Mouse (Mus musculus) forebrain, embryonic 12.5 days (tissue): ENCODE measurements around the gene Ccdc60. TPM values are rescaled to one million over a fixed set of nuclear protein-coding genes. Genes with fewer than 3 reads are reported as not detected.

Experiments used
- ATAC-seq: fragments of 200-750 bp; cut with Nextera tagmentation; 2 replicates; pipeline ENCODE4 v1.8.0; 2017; ENCODE audit warnings: moderate TSS enrichment; ENCODE audit not compliant: low FRiP score
- H3K27ac ChIP-seq: fragments of 300-500 bp; sonication (generic); 2 replicates; pipeline ENCODE4 v1.5.1; 2016; ENCODE audit warnings: mild to moderate bottlenecking
- H3K27me3 ChIP-seq: fragments of 300-500 bp; sonication (generic); 2 replicates; pipeline ENCODE4 v1.6.1; 2016; ENCODE audit warnings: mild to moderate bottlenecking
- H3K36me3 ChIP-seq: fragments of 300-500 bp; sonication (generic); replicated peaks from 2 replicates; pipeline ENCODE4 v1.6.1; 2016; ENCODE audit warnings: mild to moderate bottlenecking
- H3K4me1 ChIP-seq: fragments of 300-500 bp; sonication (generic); 2 replicates; pipeline ENCODE4 v1.6.1; 2016
- H3K4me2 ChIP-seq: fragments of 300-500 bp; sonication (generic); 2 replicates; pipeline ENCODE4 v1.6.1; 2016; ENCODE audit warnings: mild to moderate bottlenecking, moderate library complexity
- H3K4me3 ChIP-seq: fragments of 300-500 bp; sonication (generic); replicated peaks from 2 replicates; pipeline ENCODE4 v1.5.1; 2016; ENCODE audit warnings: mild to moderate bottlenecking
- H3K9ac ChIP-seq: fragments of 300-500 bp; sonication (generic); 2 replicates; pipeline ENCODE4 v1.6.1; 2016; ENCODE audit warnings: mild to moderate bottlenecking
- H3K9me3 ChIP-seq: fragments of 300-500 bp; sonication (generic); 2 replicates; pipeline ENCODE4 v1.6.1; 2016
- WGBS: fragments of 180-500 bp; shearing (Covaris S2); methylation state at CpG from one replicate; pipeline ENCODE4 v1.1.7; 2016; 5-methylcytosine and 5-hydroxymethylcytosine counted together
- polyA plus RNA-seq: library from polyadenylated mRNA; unstranded; fragments of >200 nt; fragmentation: Nextera tagmentation; extraction: Ambion mirVana; gene quantifications from 2 replicates; pipeline ENCODE4 v1.2.1, GENCODE M21; 2016

Gene Ccdc60
- polyA plus RNA-seq, 1 experiment from 2014 or later, result 1.2 TPM

DNA sequence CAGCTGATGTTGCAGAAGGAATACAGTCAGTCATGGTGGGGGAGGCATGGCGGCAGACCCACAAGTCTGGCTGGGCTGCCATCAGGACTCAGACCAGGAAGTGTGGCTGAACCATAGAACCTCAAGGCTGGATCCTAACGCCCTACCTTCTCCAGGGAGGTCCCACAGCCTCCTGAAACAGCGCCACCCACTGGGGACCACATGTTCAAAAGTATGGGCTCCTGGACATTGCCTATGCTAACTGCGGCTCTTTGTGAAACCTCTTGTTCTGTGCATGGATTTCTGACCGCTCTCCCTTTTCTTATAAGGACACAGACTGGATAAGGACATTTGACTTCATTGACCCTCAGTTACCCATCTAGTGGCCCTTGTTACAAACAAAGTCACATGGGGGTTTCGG, 64.8 kb downstream of the Ccdc60 start:
- Histone ChIP-seq H3K36me3 (no peaks in the 10 kb centered on the region), H3K4me1 (peaks cover 5% of the 10 kb centered on the region), H3K27me3 (no peaks in the 10 kb centered on the region), H3K27ac (no peak overlapping the region), H3K4me3 (no peak overlapping the region), H3K9ac (no peak overlapping the region), H3K4me2 (no peak overlapping the region), H3K9me3 (no peaks in the 10 kb centered on the region)
- no peak for ATAC-seq
- WGBS, result 76% methylated on average over 6 of the region's 6 CpGs

- Histone ChIP-seq H3K4me1 (peaks cover 5% of the 10 kb centered on the region), H3K9ac (no peak overlapping the region), H3K9me3 (no peaks in the 10 kb centered on the region), H3K36me3 (no peaks in the 10 kb centered on the region), H3K4me3 (no peak overlapping the region), H3K27ac (no peak overlapping the region), H3K4me2 (no peak overlapping the region), H3K27me3 (no peaks in the 10 kb centered on the region)
- no peak for ATAC-seq
- 90% methylated on average over 3 of the region's 3 CpGs for WGBS
These were observed 66.9 kb downstream of the Ccdc60 start for GRCm38 (mm10) chr5:116221916-116222315.

- Histone ChIP-seq H3K9ac (no peak overlapping the region), H3K4me2 (no peak overlapping the region), H3K4me3 (no peak overlapping the region), H3K9me3 (no peaks in the 10 kb centered on the region), H3K4me1 (peaks cover 5% of the 10 kb centered on the region), H3K36me3 (no peaks in the 10 kb centered on the region), H3K27me3 (no peaks in the 10 kb centered on the region), H3K27ac (no peak overlapping the region)
- ATAC-seq, result no peak
- WGBS, result 68% methylated on average over 7 of the region's 7 CpGs
These were observed 69.5 kb downstream of the Ccdc60 start for GRCm38 (mm10) chr5:116219288-116219687.

DNA sequence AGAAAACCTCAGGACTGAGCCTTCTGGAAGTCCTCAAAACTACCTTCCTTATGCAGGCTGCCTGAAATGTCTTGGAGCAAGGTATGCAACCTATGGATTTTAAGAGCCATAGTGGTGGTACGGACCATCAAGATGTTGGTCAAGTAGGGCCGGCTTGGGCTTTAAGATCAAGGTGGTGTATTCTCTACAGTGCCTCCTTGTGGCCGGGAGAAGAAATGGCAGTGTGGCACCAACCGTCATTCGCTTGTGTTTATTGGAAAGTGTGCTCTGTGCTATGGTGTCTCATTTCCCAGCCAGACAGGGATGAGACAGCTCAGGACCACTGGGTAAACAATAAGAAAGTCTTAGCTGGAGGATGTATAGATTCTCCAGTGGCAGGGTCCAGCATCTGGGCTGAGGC, 76.1 kb downstream of the Ccdc60 start:
- WGBS, result 63% methylated on average over 5 of the region's 5 CpGs
- Histone ChIP-seq H3K27me3 (no peaks in the 10 kb centered on the region), H3K4me3 (no peak overlapping the region), H3K9me3 (no peaks in the 10 kb centered on the region), H3K4me1 (peaks cover 26% of the 10 kb centered on the region), H3K9ac (no peak overlapping the region), H3K4me2 (no peak overlapping the region), H3K27ac (no peak overlapping the region), H3K36me3 (no peaks in the 10 kb centered on the region)
- ATAC-seq, result no peak

GRCm38 (mm10) chr5:116209378-116210091, 79.2 kb downstream of the Ccdc60 start:
- no peak overlapping the region for H3K9ac ChIP-seq
- H3K4me2 ChIP-seq, result peak overlapping the region; percentile 32; the same call in 1 of the 2 replicates
- 34% methylated on average over 11 of the region's 11 CpGs for WGBS

GRCm38 (mm10) chr5:116208741-116209368, 79.9 kb downstream of the Ccdc60 start:
- H3K4me3 ChIP-seq, result no peak overlapping the region
- 11% methylated on average over 16 of the region's 16 CpGs for WGBS
- peaks cover 30% of the 10 kb centered on the region for H3K4me1 ChIP-seq
- H3K9me3 ChIP-seq, result no peaks in the 10 kb centered on the region
- peak overlapping the region; percentile 32 for H3K4me2 ChIP-seq
- peak overlapping the region; percentile 89 for H3K27ac ChIP-seq
- no peaks in the 10 kb centered on the region for H3K27me3 ChIP-seq
- no peak overlapping the region for H3K9ac ChIP-seq
- ATAC-seq, result peak; percentile 86
- no peaks in the 10 kb centered on the region for H3K36me3 ChIP-seq

More at GRCm38 (mm10) chr5:116209378-116210091, 79.2 kb downstream of the Ccdc60 start:
- no peaks in the 10 kb centered on the region for H3K36me3 ChIP-seq
- peak; percentile 49 for ATAC-seq
- H3K27ac ChIP-seq, result peak overlapping the region; percentile 89
- H3K4me3 ChIP-seq, result no peak overlapping the region
- peaks cover 30% of the 10 kb centered on the region for H3K4me1 ChIP-seq
- H3K27me3 ChIP-seq, result no peaks in the 10 kb centered on the region
- no peaks in the 10 kb centered on the region for H3K9me3 ChIP-seq

- Histone ChIP-seq H3K9me3 (no peaks in the 10 kb centered on the region), H3K9ac (no peak overlapping the region), H3K27ac (no peak overlapping the region), H3K36me3 (no peaks in the 10 kb centered on the region), H3K4me2 (no peak overlapping the region), H3K27me3 (no peaks in the 10 kb centered on the region), H3K4me3 (no peak overlapping the region), H3K4me1 (peaks cover 5% of the 10 kb centered on the region; the same call in 1 of the 2 replicates)
- no peak for ATAC-seq
- WGBS, result 59% methylated on average over 5 of the region's 5 CpGs
These were observed 86.1 kb downstream of the Ccdc60 start for GRCm38 (mm10) chr5:116202692-116203091.

GRCm38 (mm10) chr5:116194499-116194898, 94.3 kb downstream of the Ccdc60 start:
- H3K4me1 ChIP-seq, result 0 out of 2 replicates have a peak, but pooled peaks cover 2% of the 10 kb centered on the region
- no peaks in the 10 kb centered on the region for H3K36me3 ChIP-seq
- H3K27me3 ChIP-seq, result peaks cover 18% of the 10 kb centered on the region
- peak overlapping the region; percentile 21; the same call in 1 of the 2 replicates for H3K4me2 ChIP-seq
- no peak overlapping the region for H3K27ac ChIP-seq
- H3K4me3 ChIP-seq, result no peak overlapping the region
- ATAC-seq, result no peak
- 38% methylated on average over 11 of the region's 11 CpGs for WGBS
- no peak overlapping the region for H3K9ac ChIP-seq
- no peaks in the 10 kb centered on the region for H3K9me3 ChIP-seq

DNA sequence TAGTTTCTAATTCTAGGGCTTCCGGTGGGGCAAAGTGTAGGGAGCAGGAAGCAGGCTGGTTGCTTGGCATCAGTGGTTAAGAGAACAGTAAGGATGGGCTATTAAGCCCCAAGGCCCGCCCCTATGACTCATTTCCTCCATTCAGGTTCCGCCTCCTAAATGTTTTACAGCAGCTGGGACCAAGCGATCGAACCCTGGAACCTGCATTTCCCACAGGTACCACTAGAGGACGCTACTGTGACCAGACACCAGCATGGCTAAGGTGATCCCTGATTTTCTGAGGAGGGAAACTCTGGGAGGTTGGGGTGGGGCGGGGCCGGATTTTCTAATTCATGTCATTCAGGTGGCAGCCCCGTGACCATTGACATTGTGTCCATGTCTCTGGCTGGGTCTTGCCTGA, 96.1 kb downstream of the Ccdc60 start:
- no peak overlapping the region for H3K9ac ChIP-seq
- ATAC-seq, result no peak
- H3K36me3 ChIP-seq, result no peaks in the 10 kb centered on the region
- no peaks in the 10 kb centered on the region for H3K9me3 ChIP-seq
- H3K4me3 ChIP-seq, result no peak overlapping the region
- WGBS, result 74% methylated on average over 9 of the region's 9 CpGs
- 0 out of 2 replicates have a peak, but pooled peaks cover 2% of the 10 kb centered on the region for H3K4me1 ChIP-seq
- H3K4me2 ChIP-seq, result no peak overlapping the region
- no peak overlapping the region for H3K27ac ChIP-seq
- H3K27me3 ChIP-seq, result peaks cover 18% of the 10 kb centered on the region

- Histone ChIP-seq H3K4me3 (no peak overlapping the region), H3K4me1 (0 out of 2 replicates have a peak, but pooled peaks cover 2% of the 10 kb centered on the region)
- no peak for ATAC-seq
These were observed 97.2 kb downstream of the Ccdc60 start for GRCm38 (mm10) chr5:116191596-116191995.

DNA sequence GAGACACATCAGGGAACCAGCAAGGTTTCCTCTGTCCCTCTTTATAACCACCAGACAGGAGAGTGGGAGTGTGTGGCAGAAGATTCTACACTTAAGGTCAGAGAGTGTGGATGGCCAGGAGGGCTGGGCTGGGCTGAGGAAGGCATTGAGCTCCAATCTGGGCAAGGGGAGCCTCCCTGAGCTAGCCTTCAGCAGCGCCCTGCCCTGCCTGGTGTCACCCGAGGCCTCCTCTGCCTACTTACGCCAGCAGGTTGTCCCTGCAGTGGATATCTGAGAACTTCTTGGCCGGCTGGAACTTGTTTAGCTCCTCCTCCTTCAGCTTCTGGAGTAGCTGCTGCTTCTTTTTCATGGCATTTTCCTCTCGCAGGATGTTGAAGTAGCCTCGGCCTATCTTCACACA, 99.0 kb downstream of the Ccdc60 start:
- peaks cover 13% of the 10 kb centered on the region for H3K27me3 ChIP-seq
- H3K36me3 ChIP-seq, result no peaks in the 10 kb centered on the region
- no peaks in the 10 kb centered on the region for H3K9me3 ChIP-seq
- ATAC-seq, result no peak
- H3K27ac ChIP-seq, result no peak overlapping the region
- WGBS, result 58% methylated on average over 6 of the region's 6 CpGs
- no peak overlapping the region for H3K4me3 ChIP-seq
- 0 out of 2 replicates have a peak, but pooled peaks cover 2% of the 10 kb centered on the region for H3K4me1 ChIP-seq
- H3K9ac ChIP-seq, result no peak overlapping the region
- H3K4me2 ChIP-seq, result no peak overlapping the region

More at GRCm38 (mm10) chr5:116191596-116191995, 97.2 kb downstream of the Ccdc60 start:
- 91% methylated on average over 3 of the region's 3 CpGs for WGBS
- peaks cover 18% of the 10 kb centered on the region for H3K27me3 ChIP-seq
- no peak overlapping the region for H3K9ac ChIP-seq
- no peaks in the 10 kb centered on the region for H3K9me3 ChIP-seq
- H3K4me2 ChIP-seq, result no peak overlapping the region
- no peak overlapping the region for H3K27ac ChIP-seq
- H3K36me3 ChIP-seq, result no peaks in the 10 kb centered on the region

GRCm38 (mm10) chr5:116180594-116180993, 108.2 kb downstream of the Ccdc60 start:
- Histone ChIP-seq H3K4me2 (no peak overlapping the region), H3K4me1 (peaks cover 13% of the 10 kb centered on the region), H3K9me3 (no peaks in the 10 kb centered on the region), H3K9ac (no peak overlapping the region), H3K27ac (no peak overlapping the region), H3K27me3 (peaks cover 5% of the 10 kb centered on the region; the same call in 1 of the 2 replicates), H3K4me3 (no peak overlapping the region), H3K36me3 (no peaks in the 10 kb centered on the region)
- 33% methylated on average over 13 of the region's 13 CpGs for WGBS
- ATAC-seq, result no peak
